Mouse (Mus musculus): ENCODE measurements around the gene Pim3. TPM values are rescaled to one million over a fixed set of nuclear protein-coding genes. Genes with fewer than 3 reads are reported as not detected.

Pim3 gene
- polyA plus RNA-seq, 1 experiment: 26.9 TPM

DNA sequence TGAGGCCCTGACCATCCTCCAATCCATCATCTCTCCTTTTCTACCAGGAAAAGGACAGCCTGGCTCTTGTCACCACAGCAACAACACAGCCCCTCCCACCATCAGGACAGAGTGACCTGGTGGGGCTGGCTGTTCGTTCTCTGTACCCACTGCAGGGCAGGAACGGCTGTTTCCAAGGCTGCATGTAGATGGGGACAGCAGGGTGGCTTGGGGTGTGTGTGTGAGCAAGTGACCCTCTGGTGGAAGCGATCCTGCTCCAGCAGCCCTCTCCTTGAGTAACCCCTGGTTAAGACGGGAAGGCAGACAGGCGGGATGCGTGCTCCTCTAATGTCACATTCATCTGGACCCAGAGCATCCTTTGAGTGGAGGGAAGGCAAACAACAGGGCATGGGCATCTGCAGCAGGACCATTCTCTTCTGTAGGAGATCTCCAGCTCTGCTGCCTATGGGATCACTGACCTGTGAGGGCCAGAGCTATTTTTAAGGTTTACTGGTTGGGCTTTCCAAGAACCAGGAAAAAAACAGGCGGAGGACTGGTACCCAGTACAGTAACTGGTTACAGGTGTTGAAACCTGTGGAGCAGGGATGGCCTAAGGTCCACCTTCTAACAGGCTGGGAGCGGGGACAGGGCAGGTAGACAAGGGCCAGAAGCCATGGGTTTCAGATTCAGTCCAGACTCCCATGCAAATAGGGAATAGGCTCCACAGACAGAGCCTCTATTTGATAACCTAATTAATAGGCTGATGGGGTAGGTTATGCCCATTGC is 2.6 kb upstream of the Pim3 start:
- no peak for TF ChIP-seq MYOD1 (IDR thresholded peaks at IDR 0.05; ENCODE audit: control insufficient read depth in 1 of 3, insufficient read length in 2 of 3, low read depth in 2 of 3)
- no peak for TF ChIP-seq POLR2A (IDR thresholded peaks at IDR 0.05; ENCODE audit: insufficient read length, low read depth)
- TF ChIP-seq POLR2AphosphoS2 (IDR thresholded peaks at IDR 0.05; ENCODE audit: insufficient read length, low read depth): no peak
- TF ChIP-seq USF1 (IDR thresholded peaks at IDR 0.05; ENCODE audit: low read depth): no peak
- Histone ChIP-seq H3ac (ENCODE audit: control insufficient read depth, insufficient read length) (no peak overlapping the region), H3K27me3 (ENCODE audit: control insufficient read depth, insufficient read depth, insufficient read length) (no peaks in the 10 kb centered on the region), H3K79me2 (ENCODE audit: control insufficient read depth, insufficient read depth) (peaks cover 6% of the 10 kb centered on the region), H3K4me3 (no peak overlapping the region), H3K4me2 (ENCODE audit: low read depth) (no peak overlapping the region), H3K36me3 (ENCODE audit: control insufficient read depth, insufficient read depth) (no peaks in the 10 kb centered on the region)

DNA sequence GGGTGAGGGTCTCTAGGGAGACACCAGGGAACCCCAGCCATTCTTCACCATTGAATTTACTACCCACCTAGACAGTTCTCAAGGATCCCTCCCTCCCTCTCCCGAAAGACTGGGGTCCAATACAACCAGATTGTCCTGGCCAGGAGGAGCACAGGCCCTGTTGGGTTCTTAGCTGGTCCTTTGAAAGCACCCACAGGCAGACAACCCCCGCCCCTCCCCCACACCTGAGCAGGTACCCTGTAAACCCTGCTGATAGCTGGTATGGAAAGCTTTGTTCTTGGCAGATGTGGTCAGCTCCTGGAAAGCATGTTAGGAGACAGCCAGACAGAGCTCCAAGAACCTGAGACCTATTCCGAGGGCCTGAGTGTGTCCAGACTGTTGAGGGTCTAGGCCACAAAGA is 1.2 kb upstream of the Pim3 start:
- no peak for TF ChIP-seq MAX (IDR thresholded peaks at IDR 0.05; ENCODE audit: low read depth)
- no peak for TF ChIP-seq CEBPB (IDR thresholded peaks at IDR 0.05; ENCODE audit: insufficient read depth, poor library complexity, severe bottlenecking)
- TF ChIP-seq POLR2AphosphoS2 (IDR thresholded peaks at IDR 0.05; ENCODE audit: insufficient read length, low read depth): no peak
- TF ChIP-seq SRF (IDR thresholded peaks at IDR 0.05; ENCODE audit: control insufficient read depth, insufficient read length, low read depth): no peak
- no peak for TF ChIP-seq TCF12 (IDR thresholded peaks at IDR 0.05; ENCODE audit: insufficient read depth, poor library complexity, severe bottlenecking)
- TF ChIP-seq E2F4 (IDR thresholded peaks at IDR 0.05; ENCODE audit: insufficient read depth): no peak
- no peak for TF ChIP-seq USF1 (IDR thresholded peaks at IDR 0.05; ENCODE audit: low read depth)

DNA sequence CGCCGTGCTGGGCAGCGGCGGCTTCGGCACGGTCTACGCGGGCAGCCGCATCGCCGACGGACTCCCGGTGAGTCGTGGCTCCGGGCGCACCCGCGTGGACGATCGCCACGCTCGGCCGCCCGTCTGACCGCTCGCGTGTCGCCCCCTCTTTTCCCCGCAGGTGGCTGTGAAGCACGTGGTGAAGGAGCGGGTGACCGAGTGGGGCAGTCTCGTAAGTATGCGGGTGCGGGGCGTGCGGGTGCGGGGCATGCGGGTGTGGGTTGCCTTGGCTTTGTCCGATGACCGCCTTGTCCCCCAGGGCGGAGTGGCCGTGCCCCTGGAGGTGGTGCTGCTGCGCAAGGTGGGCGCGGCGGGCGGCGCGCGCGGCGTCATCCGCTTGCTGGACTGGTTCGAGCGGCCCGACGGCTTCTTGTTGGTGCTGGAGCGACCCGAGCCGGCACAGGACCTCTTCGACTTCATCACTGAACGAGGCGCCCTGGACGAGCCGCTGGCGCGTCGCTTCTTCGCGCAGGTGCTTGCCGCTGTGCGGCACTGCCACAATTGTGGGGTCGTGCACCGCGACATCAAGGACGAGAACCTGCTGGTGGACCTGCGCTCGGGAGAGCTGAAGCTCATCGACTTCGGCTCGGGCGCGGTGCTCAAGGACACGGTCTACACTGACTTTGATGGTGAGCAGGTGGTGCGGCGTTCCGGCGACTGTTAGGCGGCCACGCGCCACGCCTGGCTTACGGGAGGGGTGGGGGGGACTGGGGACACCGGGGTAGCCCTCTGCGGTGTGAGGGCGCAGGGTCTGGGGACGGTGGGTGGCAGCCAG is 1.1 kb downstream of the Pim3 start:
- Histone ChIP-seq H3K36me3 (ENCODE audit: control insufficient read depth, insufficient read depth) (peaks cover 10% of the 10 kb centered on the region), H3ac (ENCODE audit: control insufficient read depth, insufficient read length) (peak overlapping the region; percentile 65), H3K27me3 (ENCODE audit: control insufficient read depth, insufficient read depth, insufficient read length) (no peaks in the 10 kb centered on the region), H3K79me2 (ENCODE audit: control insufficient read depth, insufficient read depth) (peaks cover 12% of the 10 kb centered on the region), H3K4me2 (ENCODE audit: low read depth) (peak overlapping the region; percentile 98), H3K4me3 (peak overlapping the region; percentile 51)
- TF ChIP-seq MYOD1 (IDR thresholded peaks at IDR 0.05; ENCODE audit: control insufficient read depth in 1 of 3, insufficient read length in 2 of 3, low read depth in 2 of 3): peak in 1 of 3 experiments; percentile 24
- TF ChIP-seq POLR2AphosphoS2 (IDR thresholded peaks at IDR 0.05; ENCODE audit: insufficient read length, low read depth): peak; percentile 11
- TF ChIP-seq MAX (IDR thresholded peaks at IDR 0.05; ENCODE audit: low read depth): no peak
- peak in 1 of 3 experiments; percentile 2 for TF ChIP-seq MYOG (IDR thresholded peaks at IDR 0.05; ENCODE audit: control insufficient read depth in 1 of 3, insufficient read depth in 1 of 3, insufficient read length in 2 of 3, low read depth in 2 of 3)

More for the DNA sequence above, 1.2 kb upstream of the Pim3 start:
- Histone ChIP-seq H3K36me3 (ENCODE audit: control insufficient read depth, insufficient read depth) (peaks cover 9% of the 10 kb centered on the region), H3ac (ENCODE audit: control insufficient read depth, insufficient read length) (no peak overlapping the region), H3K4me3 (no peak overlapping the region), H3K4me2 (ENCODE audit: low read depth) (no peak overlapping the region), H3K27me3 (ENCODE audit: control insufficient read depth, insufficient read depth, insufficient read length) (no peaks in the 10 kb centered on the region), H3K79me2 (ENCODE audit: control insufficient read depth, insufficient read depth) (peaks cover 12% of the 10 kb centered on the region)

DNA sequence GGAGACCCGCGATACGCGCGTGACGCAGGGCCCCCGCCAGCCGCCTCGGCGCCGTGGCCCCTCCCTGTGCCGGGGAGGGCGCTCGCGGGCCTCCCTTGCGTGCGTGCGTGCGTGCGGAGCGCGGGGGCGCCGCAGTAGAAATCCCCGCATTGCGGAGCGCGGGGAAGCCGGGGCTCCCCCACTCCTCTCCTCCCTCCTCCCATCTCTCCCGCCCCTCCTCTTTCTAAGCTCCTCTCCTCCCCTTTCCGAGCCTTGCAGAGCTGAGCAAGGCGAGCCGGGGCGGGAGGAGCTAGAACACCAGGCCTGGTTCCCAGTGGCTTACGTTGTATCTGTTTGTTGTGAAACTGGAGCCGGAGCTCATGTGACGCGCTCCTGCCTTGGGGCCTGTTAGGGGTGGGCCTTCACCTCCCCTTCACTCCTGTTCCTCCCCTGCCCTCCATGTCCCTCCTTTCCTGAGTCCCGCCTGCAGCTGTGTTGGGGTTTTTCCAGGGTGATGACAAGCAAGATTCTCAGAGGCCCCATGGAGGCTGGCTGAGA is 1.8 kb downstream of the Pim3 start:
- H3K4me2 ChIP-seq (ENCODE audit: low read depth): peak overlapping the region; percentile 98
- TF ChIP-seq CEBPB (IDR thresholded peaks at IDR 0.05; ENCODE audit: insufficient read depth, poor library complexity, severe bottlenecking) (0 out of 2 replicates have a peak, but pooled peaks have one; percentile 4), REST (IDR thresholded peaks at IDR 0.05; ENCODE audit: insufficient read depth, insufficient read length) (no peak), USF1 (IDR thresholded peaks at IDR 0.05; ENCODE audit: low read depth) (peak; percentile 87), TCF3 (IDR thresholded peaks at IDR 0.05; ENCODE audit: insufficient read length, low read depth) (no peak), E2F4 (IDR thresholded peaks at IDR 0.05; ENCODE audit: insufficient read depth) (no peak), MYOD1 (IDR thresholded peaks at IDR 0.05; ENCODE audit: control insufficient read depth in 1 of 3, insufficient read length in 2 of 3, low read depth in 2 of 3) (peak; percentile 83 to 91 (median 87)), POLR2AphosphoS2 (IDR thresholded peaks at IDR 0.05; ENCODE audit: insufficient read length, low read depth) (peak; percentile 1), POLR2A (IDR thresholded peaks at IDR 0.05; ENCODE audit: insufficient read length, low read depth) (peak; percentile 43), TCF12 (IDR thresholded peaks at IDR 0.05; ENCODE audit: insufficient read depth, poor library complexity, severe bottlenecking) (peak; percentile 48), MYOG (IDR thresholded peaks at IDR 0.05; ENCODE audit: control insufficient read depth in 1 of 3, insufficient read depth in 1 of 3, insufficient read length in 2 of 3, low read depth in 2 of 3) (peak in 2 of 3 experiments; percentile 70 to 80), SRF (IDR thresholded peaks at IDR 0.05; ENCODE audit: control insufficient read depth, insufficient read length, low read depth) (no peak), MAX (IDR thresholded peaks at IDR 0.05; ENCODE audit: low read depth) (no peak)
- H3K79me2 ChIP-seq (ENCODE audit: control insufficient read depth, insufficient read depth): peaks cover 12% of the 10 kb centered on the region
- H3K27me3 ChIP-seq (ENCODE audit: control insufficient read depth, insufficient read depth, insufficient read length): no peaks in the 10 kb centered on the region
- peaks cover 10% of the 10 kb centered on the region for H3K36me3 ChIP-seq (ENCODE audit: control insufficient read depth, insufficient read depth)
- H3K4me3 ChIP-seq: peak overlapping the region; percentile 51
- H3ac ChIP-seq (ENCODE audit: control insufficient read depth, insufficient read length): peak overlapping the region; percentile 65
